Mouse (Mus musculus) liver, embryonic 14.5 days (tissue): Measurements from ENCODE around the gene Kcnq1.

Experiments used
- CTCF ChIP-seq: IDR thresholded peaks from 2 replicates; pipeline ENCODE4 v1.5.1; 2016; ENCODE audit warnings: antibody characterized with exemption, low read depth, control low read depth
- EP300 ChIP-seq: IDR thresholded peaks from 2 replicates; pipeline ENCODE4 v1.6.1; 2016; ENCODE audit warnings: antibody characterized with exemption, low read depth

DNA sequence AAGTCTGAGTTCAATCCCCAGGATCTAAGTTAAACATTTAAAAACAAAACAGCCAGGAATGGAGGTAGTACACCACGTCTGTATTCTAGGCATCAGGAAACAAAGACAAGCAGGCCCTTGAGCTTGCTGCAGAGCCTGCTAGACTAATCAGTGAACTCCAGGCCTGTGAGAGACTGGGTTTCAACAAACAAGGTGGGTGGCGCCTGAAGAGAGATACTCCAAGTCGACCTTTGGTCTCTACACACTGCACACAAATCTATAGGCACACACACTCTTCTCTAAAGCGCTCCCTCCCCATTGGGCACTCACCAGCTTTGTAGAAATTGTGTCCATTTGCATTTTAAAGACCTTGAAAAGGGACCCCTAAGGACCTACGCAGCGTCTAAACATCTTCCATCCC is 294.4 kb downstream of the Kcnq1 start:
- no peak for TF ChIP-seq CTCF
- no peak for TF ChIP-seq EP300
